Mouse (Mus musculus): ENCODE measurements around the gene Thada. TPM values are rescaled to one million over a fixed set of nuclear protein-coding genes. Genes with fewer than 3 reads are reported as not detected.

The Thada gene
- polyA plus RNA-seq, 1 experiment = 0.72 TPM

DNA sequence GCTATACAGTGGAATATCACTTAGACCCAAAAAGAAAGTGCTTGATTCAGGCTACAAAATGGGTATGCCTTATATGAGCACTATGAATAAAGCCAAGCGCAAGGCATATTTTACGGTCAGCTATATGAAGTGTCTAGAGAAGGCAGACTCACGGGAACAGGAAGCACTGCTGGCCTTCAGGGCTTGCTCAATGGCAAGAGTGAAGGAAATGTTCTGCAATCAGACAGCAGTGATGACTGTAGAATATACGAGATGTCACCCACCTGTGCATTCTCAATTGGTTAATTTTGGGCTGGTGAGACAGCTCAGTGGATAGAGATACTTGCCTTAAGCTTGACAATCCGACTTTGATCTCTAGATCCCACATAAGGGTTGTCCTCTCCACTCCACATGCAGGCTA is 264.8 kb downstream of the Thada start:
- no peaks in the 10 kb centered on the region for H3K27me3 ChIP-seq (replicated peaks)
- H3K9me3 ChIP-seq = no peaks in the 10 kb centered on the region
- H3K4me3 ChIP-seq (replicated peaks) = no peak overlapping the region
- peaks cover 66% of the 10 kb centered on the region for H3K36me3 ChIP-seq (replicated peaks; ENCODE audit: low read length)
- peaks cover 47% of the 10 kb centered on the region for H3K4me1 ChIP-seq
- no peak for TF ChIP-seq FLI1 (IDR thresholded peaks at IDR 0.05; ENCODE audit: low read length)
- TF ChIP-seq GATA1 (IDR thresholded peaks at IDR 0.05; ENCODE audit: borderline replicate concordance, low read length) = no peak

DNA sequence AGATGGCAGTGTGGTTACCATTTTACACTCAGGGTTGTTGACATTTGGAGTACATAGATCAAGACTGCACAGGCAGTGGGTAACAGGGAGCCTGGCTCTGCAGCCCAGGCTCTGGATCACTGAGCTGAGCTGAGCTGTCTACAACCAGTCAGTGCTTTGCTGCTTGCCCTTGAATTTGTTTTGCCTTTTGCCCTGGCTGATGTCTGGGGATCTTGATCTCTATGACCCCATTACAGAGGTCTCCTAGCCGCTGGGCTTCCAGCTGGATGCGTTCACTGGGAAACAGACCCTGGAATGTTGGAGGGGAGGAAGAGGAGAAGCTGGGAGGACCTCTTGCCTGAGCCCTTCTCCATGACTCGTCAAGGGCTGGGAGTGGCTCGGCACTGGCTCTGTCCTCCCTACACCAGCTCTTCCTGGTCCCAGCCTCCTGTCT is 268.1 kb downstream of the Thada start:
- Histone ChIP-seq H3K27me3 (replicated peaks) (no peaks in the 10 kb centered on the region), H3K4me3 (replicated peaks) (peak overlapping the region; percentile 35), H3K36me3 (replicated peaks; ENCODE audit: low read length) (peaks cover 67% of the 10 kb centered on the region), H3K9me3 (no peaks in the 10 kb centered on the region), H3K4me1 (peaks cover 49% of the 10 kb centered on the region)
- TF ChIP-seq GATA1 (IDR thresholded peaks at IDR 0.05; ENCODE audit: borderline replicate concordance, low read length) (no peak), FLI1 (IDR thresholded peaks at IDR 0.05; ENCODE audit: low read length) (no peak)

DNA sequence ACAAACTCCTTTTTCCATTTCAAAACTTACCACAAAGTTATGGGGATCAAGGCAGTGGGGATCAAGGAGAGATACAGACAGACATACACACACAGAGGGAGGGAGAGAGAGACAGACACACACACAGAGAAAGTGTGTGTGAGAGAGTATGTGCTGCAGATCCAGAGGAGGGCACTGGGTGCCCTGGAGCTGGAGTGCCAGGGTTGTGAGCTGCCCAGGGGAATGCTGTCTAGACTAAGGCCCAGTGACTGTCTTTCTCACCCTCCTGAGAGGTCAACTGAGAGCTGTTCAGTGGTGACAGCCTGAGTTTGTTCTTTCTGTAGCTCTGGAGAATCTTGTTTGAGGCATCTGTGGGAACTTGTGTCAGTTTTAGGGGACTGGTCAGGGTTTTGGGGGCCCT is 269.7 kb downstream of the Thada start:
- Histone ChIP-seq H3K4me3 (replicated peaks) (no peak overlapping the region), H3K9me3 (no peaks in the 10 kb centered on the region), H3K36me3 (replicated peaks; ENCODE audit: low read length) (peaks cover 82% of the 10 kb centered on the region), H3K4me1 (peaks cover 54% of the 10 kb centered on the region), H3K27me3 (replicated peaks) (no peaks in the 10 kb centered on the region)
- TF ChIP-seq FLI1 (IDR thresholded peaks at IDR 0.05; ENCODE audit: low read length) (no peak), GATA1 (IDR thresholded peaks at IDR 0.05; ENCODE audit: borderline replicate concordance, low read length) (no peak)

DNA sequence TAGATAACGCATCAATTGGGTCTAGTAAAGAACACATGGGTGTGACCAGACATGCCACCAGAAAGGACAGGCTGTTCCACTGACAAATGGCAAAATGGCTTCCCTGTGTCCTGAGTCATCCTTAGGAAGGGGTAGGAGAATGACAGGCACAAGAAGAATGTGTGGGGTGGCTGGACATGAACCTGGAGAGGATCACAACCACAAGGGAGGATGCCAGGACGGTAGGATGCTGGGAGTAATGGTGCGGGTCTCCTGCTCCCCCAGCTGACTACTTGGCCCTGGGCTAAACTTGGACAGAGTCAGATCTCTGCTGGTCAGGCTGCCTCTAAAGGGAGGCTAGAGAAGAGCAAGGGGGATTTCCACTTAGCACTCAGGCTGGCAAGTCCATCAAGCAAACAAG is 270.2 kb downstream of the Thada start:
- Histone ChIP-seq H3K36me3 (replicated peaks; ENCODE audit: low read length) (peaks cover 82% of the 10 kb centered on the region), H3K4me3 (replicated peaks) (peak overlapping the region; percentile 4)
- TF ChIP-seq GATA1 (IDR thresholded peaks at IDR 0.05; ENCODE audit: borderline replicate concordance, low read length) (no peak), FLI1 (IDR thresholded peaks at IDR 0.05; ENCODE audit: low read length) (no peak)

GRCm38 (mm10) chr17:84195003-84195395 is 271.0 kb downstream of the Thada start:
- Histone ChIP-seq H3K4me1 (peaks cover 63% of the 10 kb centered on the region), H3K9me3 (no peaks in the 10 kb centered on the region), H3K4me3 (replicated peaks) (peak overlapping the region; percentile 33), H3K27me3 (replicated peaks) (no peaks in the 10 kb centered on the region), H3K36me3 (replicated peaks; ENCODE audit: low read length) (peaks cover 82% of the 10 kb centered on the region)
- TF ChIP-seq FLI1 (IDR thresholded peaks at IDR 0.05; ENCODE audit: low read length) (no peak), GATA1 (IDR thresholded peaks at IDR 0.05; ENCODE audit: borderline replicate concordance, low read length) (no peak)

More for the DNA sequence above, 270.2 kb downstream of the Thada start:
- H3K9me3 ChIP-seq = no peaks in the 10 kb centered on the region
- peaks cover 59% of the 10 kb centered on the region for H3K4me1 ChIP-seq
- H3K27me3 ChIP-seq (replicated peaks) = no peaks in the 10 kb centered on the region

DNA sequence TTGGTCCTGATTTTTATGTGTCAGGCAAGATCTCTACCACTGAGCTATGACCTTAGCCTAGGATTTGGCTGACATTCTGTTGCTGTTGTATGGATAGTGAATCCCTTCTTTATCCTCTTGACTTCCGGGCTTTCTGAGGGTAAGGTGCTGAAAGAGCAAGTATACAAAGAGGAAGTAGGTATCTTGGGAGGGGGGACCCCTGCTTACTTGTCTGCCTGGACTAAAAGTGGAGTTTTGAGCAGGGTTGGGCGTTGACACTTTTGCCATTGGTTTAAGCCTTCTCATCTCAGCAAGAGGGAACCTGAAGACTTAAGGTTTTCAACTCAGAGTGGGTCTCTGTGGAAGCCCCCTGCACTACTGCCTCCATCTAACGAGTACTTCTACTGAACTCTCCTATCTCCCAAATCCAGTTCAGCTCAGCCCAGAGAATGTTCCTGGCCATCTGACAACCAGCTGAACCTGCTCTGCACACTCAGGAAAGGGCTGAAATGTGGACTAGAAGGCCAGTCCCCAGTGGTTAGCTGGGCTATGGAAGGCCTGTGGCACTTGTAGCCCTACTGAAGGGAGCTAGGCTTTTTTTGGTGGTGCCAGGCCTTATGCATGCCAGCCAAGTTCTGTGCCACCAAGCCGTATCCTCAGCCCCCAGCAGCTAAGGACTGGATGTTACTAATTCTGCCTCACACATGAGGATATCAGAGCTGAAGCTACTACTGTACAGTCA is 271.6 kb downstream of the Thada start:
- Histone ChIP-seq H3K4me1 (peaks cover 68% of the 10 kb centered on the region), H3K27me3 (replicated peaks) (no peaks in the 10 kb centered on the region), H3K36me3 (replicated peaks; ENCODE audit: low read length) (peaks cover 80% of the 10 kb centered on the region), H3K4me3 (replicated peaks) (no peak overlapping the region), H3K9me3 (no peaks in the 10 kb centered on the region)
- no peak for TF ChIP-seq FLI1 (IDR thresholded peaks at IDR 0.05; ENCODE audit: low read length)
- TF ChIP-seq GATA1 (IDR thresholded peaks at IDR 0.05; ENCODE audit: borderline replicate concordance, low read length) = no peak

DNA sequence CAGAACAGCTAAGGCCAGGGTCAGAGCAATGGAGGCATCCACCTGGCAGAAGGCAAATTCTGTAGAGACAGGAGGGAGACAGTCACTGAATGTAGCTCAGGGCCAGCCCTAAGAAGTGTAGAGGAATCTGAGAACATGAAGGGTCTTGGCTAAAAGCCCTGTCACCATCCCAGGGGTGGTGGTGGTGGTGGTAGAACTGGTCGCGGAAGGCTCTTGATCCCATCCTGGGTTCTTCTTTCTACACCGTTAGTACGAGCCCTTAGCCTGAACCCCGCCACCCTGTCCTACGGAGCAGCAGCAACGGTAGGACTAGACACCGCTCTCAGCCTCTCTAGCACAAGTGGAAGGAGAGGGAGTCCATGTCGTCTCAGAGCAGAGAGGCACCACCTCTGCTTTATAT is 272.6 kb downstream of the Thada start:
- H3K4me1 ChIP-seq = peaks cover 77% of the 10 kb centered on the region

DNA sequence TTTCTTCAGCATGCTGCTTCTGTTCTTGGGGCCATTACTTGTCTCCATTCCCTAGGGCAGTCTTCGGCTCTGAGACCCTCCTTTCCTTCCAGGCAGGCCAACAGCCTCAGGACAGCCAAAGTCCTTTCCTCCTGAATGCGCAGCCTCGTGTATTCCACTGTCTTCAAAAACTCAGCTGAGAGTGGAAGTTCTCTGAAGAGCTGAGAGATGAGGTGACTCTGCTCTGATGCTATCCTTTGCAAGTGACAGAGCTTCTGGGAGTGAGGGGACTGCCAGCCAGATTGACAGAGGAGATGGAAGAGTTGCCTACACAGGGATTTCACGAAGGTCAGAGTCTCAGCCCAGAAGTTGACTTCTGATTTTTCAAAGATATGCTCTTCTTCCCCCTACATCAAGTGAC is 274.1 kb downstream of the Thada start:
- H3K4me1 ChIP-seq = peaks cover 70% of the 10 kb centered on the region
- TF ChIP-seq FLI1 (IDR thresholded peaks at IDR 0.05; ENCODE audit: low read length) = no peak
- no peak for TF ChIP-seq GATA1 (IDR thresholded peaks at IDR 0.05; ENCODE audit: borderline replicate concordance, low read length)
- peaks cover 74% of the 10 kb centered on the region for H3K36me3 ChIP-seq (replicated peaks; ENCODE audit: low read length)
- H3K4me3 ChIP-seq (replicated peaks) = no peak overlapping the region
- no peaks in the 10 kb centered on the region for H3K9me3 ChIP-seq
- H3K27me3 ChIP-seq (replicated peaks) = no peaks in the 10 kb centered on the region

More for the DNA sequence above, 272.6 kb downstream of the Thada start:
- peaks cover 80% of the 10 kb centered on the region for H3K36me3 ChIP-seq (replicated peaks; ENCODE audit: low read length)
- no peaks in the 10 kb centered on the region for H3K27me3 ChIP-seq (replicated peaks)
- H3K4me3 ChIP-seq (replicated peaks) = no peak overlapping the region
- H3K9me3 ChIP-seq = no peaks in the 10 kb centered on the region
- TF ChIP-seq FLI1 (IDR thresholded peaks at IDR 0.05; ENCODE audit: low read length) = no peak
- no peak for TF ChIP-seq GATA1 (IDR thresholded peaks at IDR 0.05; ENCODE audit: borderline replicate concordance, low read length)

- no peaks in the 10 kb centered on the region for H3K27me3 ChIP-seq (replicated peaks)
- H3K9me3 ChIP-seq = no peaks in the 10 kb centered on the region
- peak overlapping the region; percentile 74 for H3K4me3 ChIP-seq (replicated peaks)
- H3K36me3 ChIP-seq (replicated peaks; ENCODE audit: low read length) = peaks cover 74% of the 10 kb centered on the region
- H3K4me1 ChIP-seq = peaks cover 60% of the 10 kb centered on the region
- TF ChIP-seq GATA1 (IDR thresholded peaks at IDR 0.05; ENCODE audit: borderline replicate concordance, low read length) (no peak), FLI1 (IDR thresholded peaks at IDR 0.05; ENCODE audit: low read length) (no peak)
Measured at GRCm38 (mm10) chr17:84190885-84191284, 275.1 kb downstream of the Thada start.

DNA sequence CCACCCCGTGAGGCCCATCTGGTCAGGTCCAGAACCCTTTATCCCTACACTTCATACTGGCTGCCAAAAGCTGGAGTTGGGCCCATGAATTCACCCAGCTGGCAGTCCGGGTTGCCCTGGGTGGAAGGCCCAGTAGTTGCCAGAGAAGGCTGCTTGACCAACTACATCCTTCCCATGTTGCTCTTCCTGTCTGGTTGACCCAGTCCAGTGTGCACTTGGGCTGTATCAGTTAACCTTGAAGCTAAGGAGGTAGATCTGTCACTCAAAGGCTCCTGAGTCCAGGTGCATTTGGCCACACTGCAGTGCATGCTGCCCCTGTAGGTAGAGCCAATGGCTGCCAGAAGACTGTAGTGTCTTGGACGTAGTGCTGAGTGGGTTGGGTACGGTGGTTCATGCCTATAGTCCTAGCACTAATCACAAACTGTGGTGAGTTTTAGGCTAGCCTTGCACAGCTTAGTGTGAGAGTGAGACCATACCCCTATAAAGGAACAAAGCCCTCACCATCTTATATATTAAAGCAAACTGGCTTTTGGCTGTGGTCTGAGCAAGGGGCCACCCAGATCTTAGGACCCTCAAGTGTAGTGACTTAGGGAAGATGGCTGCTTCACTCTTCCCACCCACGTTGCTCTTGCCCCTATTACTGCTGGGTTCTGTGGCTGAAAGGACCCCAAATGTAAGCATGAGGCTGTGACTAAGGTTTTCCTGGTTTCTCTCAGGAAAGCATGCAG is 276.7 kb downstream of the Thada start:
- Histone ChIP-seq H3K36me3 (replicated peaks; ENCODE audit: low read length) (peaks cover 74% of the 10 kb centered on the region), H3K4me3 (replicated peaks) (peak overlapping the region; percentile 97)

More for the DNA sequence above, 276.7 kb downstream of the Thada start:
- H3K9me3 ChIP-seq = no peaks in the 10 kb centered on the region
- no peaks in the 10 kb centered on the region for H3K27me3 ChIP-seq (replicated peaks)
- peaks cover 44% of the 10 kb centered on the region for H3K4me1 ChIP-seq
- no peak for TF ChIP-seq FLI1 (IDR thresholded peaks at IDR 0.05; ENCODE audit: low read length)
- TF ChIP-seq GATA1 (IDR thresholded peaks at IDR 0.05; ENCODE audit: borderline replicate concordance, low read length) = no peak
